Mouse (Mus musculus) B cell, adult 2 months (primary cell): ENCODE results near the gene H2-Eb2.

Experiments used
- DNase-seq, 2 experiments: peaks; one replicate each; pipeline ENCODE4 v3.0.0; 2022

The H2-Eb2 gene

GRCm38 (mm10) chr17:34325436-34325835 is at the start of gene H2-Eb2:
Gene H2-Eb2 (plus strand): TSS chr17:34325665.
- peak; percentile 82 to 86 for DNase-seq

GRCm38 (mm10) chr17:34280499-34281038 is 44.9 kb upstream of the H2-Eb2 start:
- no peak for DNase-seq

- DNase-seq: peak; percentile 62 to 66
Observed at GRCm38 (mm10) chr17:34281836-34282235, 43.6 kb upstream of the H2-Eb2 start.

- peak; percentile 62 to 68 for DNase-seq
Observed at GRCm38 (mm10) chr17:34285371-34285770, 40.1 kb upstream of the H2-Eb2 start.

- DNase-seq: peak; percentile 87 to 88
Observed at GRCm38 (mm10) chr17:34285848-34286247, 39.6 kb upstream of the H2-Eb2 start.

GRCm38 (mm10) chr17:34286501-34286900 is 39.0 kb upstream of the H2-Eb2 start:
- DNase-seq: peak; percentile 65 to 69

GRCm38 (mm10) chr17:34286999-34287398 is 38.5 kb upstream of the H2-Eb2 start:
- peak; percentile 71 to 73 for DNase-seq

GRCm38 (mm10) chr17:34287648-34288047 is 37.8 kb upstream of the H2-Eb2 start, which contains the start of gene H2-Aa:
Gene H2-Aa (minus strand): TSS chr17:34287823.
- peak; percentile 96 for DNase-seq

- DNase-seq: peak; percentile 65 to 71
Observed at GRCm38 (mm10) chr17:34288131-34288530, 37.3 kb upstream of the H2-Eb2 start.

GRCm38 (mm10) chr17:34291609-34292008 is 33.9 kb upstream of the H2-Eb2 start:
- DNase-seq: peak; percentile 93 to 95

- peak in 1 of 2 experiments; percentile 52 for DNase-seq
Observed at GRCm38 (mm10) chr17:34292570-34292969, 32.9 kb upstream of the H2-Eb2 start.

- DNase-seq: peak; percentile 92 to 96
Observed at GRCm38 (mm10) chr17:34293533-34293932, 31.9 kb upstream of the H2-Eb2 start.

- peak; percentile 51 to 55 for DNase-seq
Observed at GRCm38 (mm10) chr17:34294249-34294648, 31.2 kb upstream of the H2-Eb2 start.

- peak; percentile 61 for DNase-seq
Observed at GRCm38 (mm10) chr17:34295307-34295706, 30.2 kb upstream of the H2-Eb2 start.

GRCm38 (mm10) chr17:34295891-34296794 is 29.3 kb upstream of the H2-Eb2 start:
- peak; percentile 89 to 90 for DNase-seq

GRCm38 (mm10) chr17:34299356-34299755 is 26.1 kb upstream of the H2-Eb2 start:
- peak; percentile 77 to 78 for DNase-seq

- peak; percentile 42 to 48 for DNase-seq
Observed at GRCm38 (mm10) chr17:34300071-34300470, 25.4 kb upstream of the H2-Eb2 start.

- DNase-seq: peak; percentile 91 to 94
Observed at GRCm38 (mm10) chr17:34300691-34301566, 24.5 kb upstream of the H2-Eb2 start.

- DNase-seq: peak; percentile 60 to 66
Observed at GRCm38 (mm10) chr17:34301670-34302190, 23.7 kb upstream of the H2-Eb2 start.

- DNase-seq: peak in 1 of 2 experiments; percentile 34
Observed at GRCm38 (mm10) chr17:34303789-34304188, 21.7 kb upstream of the H2-Eb2 start.

GRCm38 (mm10) chr17:34304751-34305150 is 20.7 kb upstream of the H2-Eb2 start:
- DNase-seq: peak; percentile 86 to 89

GRCm38 (mm10) chr17:34305380-34306030 is 20.0 kb upstream of the H2-Eb2 start, which contains the start of gene H2-Eb1:
Gene H2-Eb1 (plus strand): TSS chr17:34305867.
- peak; percentile 91 to 95 for DNase-seq
